Mouse (Mus musculus): ENCODE measurements at regions not wholly inside any gene's neighbourhood (a gene's known extent, or its start where the extent isn't known, plus 50 kb on each side); places are given as distances from the start of the nearest gene placed in this dataset.

GRCm38 (mm10) chr5:85750893-85751292 is 314.5 kb downstream of the Cenpc1 start:
- Histone ChIP-seq H3K4me1 (replicated peaks; ENCODE audit: insufficient read depth, low read length) (no peaks in the 10 kb centered on the region), H3K4me2 (ENCODE audit: low read length) (no peak overlapping the region), H3K4me3 (replicated peaks; ENCODE audit: low read depth, low read length) (no peak overlapping the region), H3K9ac (ENCODE audit: low read depth, low read length) (no peak overlapping the region), H3K27me3 (ENCODE audit: insufficient read depth, low read length) (no peaks in the 10 kb centered on the region), H3K27ac (no peak overlapping the region), H3K36me3 (ENCODE audit: insufficient read depth, low read length) (no peaks in the 10 kb centered on the region), H3K9me3 (replicated peaks; ENCODE audit: low read length) (no peaks in the 10 kb centered on the region)
- no peak for TF ChIP-seq CTCF (IDR thresholded peaks at IDR 0.05; ENCODE audit: low read depth)
- 66% methylated on average over 1 of the region's 1 CpGs for WGBS
- ATAC-seq (replicated peaks; ENCODE audit: low FRiP score, low read depth) = no peak
- no peak for DNase-seq (ENCODE audit: low spot score)

GRCm38 (mm10) chr5:85729613-85730012 is 335.8 kb downstream of the Cenpc1 start:
- H3K36me3 ChIP-seq (ENCODE audit: insufficient read depth, low read length) = no peaks in the 10 kb centered on the region
- no peaks in the 10 kb centered on the region for H3K9me3 ChIP-seq (replicated peaks; ENCODE audit: low read length)
- H3K27ac ChIP-seq = no peak overlapping the region
- WGBS = 73% methylated on average over 3 of the region's 3 CpGs
- H3K27me3 ChIP-seq (ENCODE audit: insufficient read depth, low read length) = no peaks in the 10 kb centered on the region
- no peaks in the 10 kb centered on the region for H3K4me1 ChIP-seq (replicated peaks; ENCODE audit: insufficient read depth, low read length)
- no peak overlapping the region for H3K9ac ChIP-seq (ENCODE audit: low read depth, low read length)
- ATAC-seq (replicated peaks; ENCODE audit: low FRiP score, low read depth) = no peak
- no peak overlapping the region for H3K4me2 ChIP-seq (ENCODE audit: low read length)
- no peak for TF ChIP-seq CTCF (IDR thresholded peaks at IDR 0.05; ENCODE audit: low read depth)
- DNase-seq (ENCODE audit: low spot score) = no peak
- no peak overlapping the region for H3K4me3 ChIP-seq (replicated peaks; ENCODE audit: low read depth, low read length)

GRCm38 (mm10) chr5:85707345-85707744 is 358.0 kb downstream of the Cenpc1 start:
- Histone ChIP-seq H3K27me3 (ENCODE audit: insufficient read depth, low read length) (no peaks in the 10 kb centered on the region), H3K9ac (ENCODE audit: low read depth, low read length) (no peak overlapping the region), H3K36me3 (ENCODE audit: insufficient read depth, low read length) (no peaks in the 10 kb centered on the region), H3K27ac (no peak overlapping the region), H3K4me2 (ENCODE audit: low read length) (no peak overlapping the region), H3K4me1 (replicated peaks; ENCODE audit: insufficient read depth, low read length) (no peaks in the 10 kb centered on the region), H3K9me3 (replicated peaks; ENCODE audit: low read length) (no peaks in the 10 kb centered on the region), H3K4me3 (replicated peaks; ENCODE audit: low read depth, low read length) (no peak overlapping the region)
- DNase-seq (ENCODE audit: low spot score) (no peak), ATAC-seq (replicated peaks; ENCODE audit: low FRiP score, low read depth) (no peak)
- WGBS = 56% methylated on average over 9 of the region's 9 CpGs
- TF ChIP-seq CTCF (IDR thresholded peaks at IDR 0.05; ENCODE audit: low read depth) = no peak

- ATAC-seq (replicated peaks; ENCODE audit: low FRiP score, low read depth) = no peak
These were observed 358.8 kb downstream of the Cenpc1 start for GRCm38 (mm10) chr5:85706598-85706997.

GRCm38 (mm10) chr5:85706084-85706483 is 359.3 kb downstream of the Cenpc1 start:
- H3K36me3 ChIP-seq (ENCODE audit: insufficient read depth, low read length) = no peaks in the 10 kb centered on the region
- no peaks in the 10 kb centered on the region for H3K27me3 ChIP-seq (ENCODE audit: insufficient read depth, low read length)
- no peaks in the 10 kb centered on the region for H3K4me1 ChIP-seq (replicated peaks; ENCODE audit: insufficient read depth, low read length)
- no peak for TF ChIP-seq CTCF (IDR thresholded peaks at IDR 0.05; ENCODE audit: low read depth)
- no peaks in the 10 kb centered on the region for H3K9me3 ChIP-seq (replicated peaks; ENCODE audit: low read length)
- H3K9ac ChIP-seq (ENCODE audit: low read depth, low read length) = no peak overlapping the region
- DNase-seq (ENCODE audit: low spot score) = no peak
- H3K4me3 ChIP-seq (replicated peaks; ENCODE audit: low read depth, low read length) = no peak overlapping the region
- whole genome bisulfite sequencing = 34% methylated on average over 3 of the region's 3 CpGs
- H3K4me2 ChIP-seq (ENCODE audit: low read length) = no peak overlapping the region
- ATAC-seq (replicated peaks; ENCODE audit: low FRiP score, low read depth) = no peak
- no peak overlapping the region for H3K27ac ChIP-seq

More at GRCm38 (mm10) chr5:85706598-85706997, 358.8 kb downstream of the Cenpc1 start:
- no peak for TF ChIP-seq CTCF (IDR thresholded peaks at IDR 0.05; ENCODE audit: low read depth)
- H3K27me3 ChIP-seq (ENCODE audit: insufficient read depth, low read length) = no peaks in the 10 kb centered on the region
- H3K9me3 ChIP-seq (replicated peaks; ENCODE audit: low read length) = no peaks in the 10 kb centered on the region
- H3K27ac ChIP-seq = no peak overlapping the region
- DNase-seq (ENCODE audit: low spot score) = no peak
- no peak overlapping the region for H3K4me2 ChIP-seq (ENCODE audit: low read length)
- no peak overlapping the region for H3K4me3 ChIP-seq (replicated peaks; ENCODE audit: low read depth, low read length)
- H3K36me3 ChIP-seq (ENCODE audit: insufficient read depth, low read length) = no peaks in the 10 kb centered on the region
- WGBS = 50% methylated on average over 1 of the region's 1 CpGs
- no peak overlapping the region for H3K9ac ChIP-seq (ENCODE audit: low read depth, low read length)
- no peaks in the 10 kb centered on the region for H3K4me1 ChIP-seq (replicated peaks; ENCODE audit: insufficient read depth, low read length)

- no peak for TF ChIP-seq CTCF (IDR thresholded peaks at IDR 0.05; ENCODE audit: low read depth)
- WGBS = 81% methylated on average over 4 of the region's 4 CpGs
- Histone ChIP-seq H3K36me3 (ENCODE audit: insufficient read depth, low read length) (no peaks in the 10 kb centered on the region), H3K27ac (no peak overlapping the region), H3K9ac (ENCODE audit: low read depth, low read length) (no peak overlapping the region), H3K4me1 (replicated peaks; ENCODE audit: insufficient read depth, low read length) (no peaks in the 10 kb centered on the region), H3K27me3 (ENCODE audit: insufficient read depth, low read length) (no peaks in the 10 kb centered on the region), H3K4me3 (replicated peaks; ENCODE audit: low read depth, low read length) (no peak overlapping the region), H3K9me3 (replicated peaks; ENCODE audit: low read length) (no peaks in the 10 kb centered on the region), H3K4me2 (ENCODE audit: low read length) (no peak overlapping the region)
- DNase-seq (ENCODE audit: low spot score) (no peak), ATAC-seq (replicated peaks; ENCODE audit: low FRiP score, low read depth) (no peak)
These were observed 387.5 kb downstream of the Cenpc1 start for GRCm38 (mm10) chr5:85677872-85678271.

GRCm38 (mm10) chr5:85671121-85671520 is 394.3 kb downstream of the Cenpc1 start:
- no peaks in the 10 kb centered on the region for H3K4me1 ChIP-seq (replicated peaks; ENCODE audit: insufficient read depth, low read length)
- ATAC-seq (replicated peaks; ENCODE audit: low FRiP score, low read depth) = no peak
- no peak overlapping the region for H3K4me3 ChIP-seq (replicated peaks; ENCODE audit: low read depth, low read length)
- no peaks in the 10 kb centered on the region for H3K27me3 ChIP-seq (ENCODE audit: insufficient read depth, low read length)
- DNase-seq (ENCODE audit: low spot score) = no peak
- no peak overlapping the region for H3K27ac ChIP-seq
- H3K4me2 ChIP-seq (ENCODE audit: low read length) = no peak overlapping the region
- H3K36me3 ChIP-seq (ENCODE audit: insufficient read depth, low read length) = no peaks in the 10 kb centered on the region
- 76% methylated on average over 1 of the region's 1 CpGs for WGBS
- H3K9ac ChIP-seq (ENCODE audit: low read depth, low read length) = no peak overlapping the region
- TF ChIP-seq CTCF (IDR thresholded peaks at IDR 0.05; ENCODE audit: low read depth) = no peak
- H3K9me3 ChIP-seq (replicated peaks; ENCODE audit: low read length) = no peaks in the 10 kb centered on the region

Measured in kidney, postnatal 0 days (tissue).